Mouse (Mus musculus) limb, embryonic 12.5 days (tissue): ENCODE results near the gene Ugt1a6a. TPM values are rescaled to one million over a fixed set of nuclear protein-coding genes. Genes with fewer than 3 reads are reported as not detected.

Experiments
- ATAC-seq: fragments of 200-750 bp; cut with Nextera tagmentation; 2 replicates; pipeline ENCODE4 v1.8.0; 2017; ENCODE audit warnings: low read depth, moderate TSS enrichment; ENCODE audit not compliant: insufficient number of reproducible peaks, insufficient read depth, low FRiP score, low TSS enrichment
- H3K27ac ChIP-seq: fragments of 300-500 bp; sonication (generic); 2 replicates; pipeline ENCODE4 v1.5.1; 2016; ENCODE audit warnings: mild to moderate bottlenecking, moderate library complexity
- H3K27me3 ChIP-seq: fragments of 300-500 bp; sonication (generic); 2 replicates; pipeline ENCODE4 v1.6.1; 2016; ENCODE audit warnings: mild to moderate bottlenecking, moderate library complexity
- H3K36me3 ChIP-seq: fragments of 300-500 bp; sonication (generic); 2 replicates; pipeline ENCODE4 v1.6.1; 2016; ENCODE audit warnings: mild to moderate bottlenecking, moderate library complexity
- H3K4me1 ChIP-seq: fragments of 300-500 bp; sonication (generic); replicated peaks from 2 replicates; pipeline ENCODE4 v1.6.1; 2016
- H3K4me2 ChIP-seq: fragments of 300-500 bp; sonication (generic); 2 replicates; pipeline ENCODE4 v1.6.1; 2016; ENCODE audit warnings: mild to moderate bottlenecking, moderate library complexity
- H3K4me3 ChIP-seq: fragments of 300-500 bp; sonication (generic); replicated peaks from 2 replicates; pipeline ENCODE4 v1.5.1; 2016; ENCODE audit warnings: mild to moderate bottlenecking
- H3K9ac ChIP-seq: fragments of 300-500 bp; sonication (generic); replicated peaks from 2 replicates; pipeline ENCODE4 v1.6.1; 2016; ENCODE audit warnings: mild to moderate bottlenecking, moderate library complexity
- H3K9me3 ChIP-seq: fragments of 300-500 bp; sonication (generic); 2 replicates; pipeline ENCODE4 v1.6.1; 2016; ENCODE audit warnings: mild to moderate bottlenecking, moderate library complexity
- WGBS: fragments of 180-500 bp; shearing (Covaris S2); methylation state at CpG from one replicate; pipeline ENCODE4 v1.1.7; 2016; 5-methylcytosine and 5-hydroxymethylcytosine counted together
- polyA plus RNA-seq: library from polyadenylated mRNA; unstranded; fragments of >200 nt; fragmentation: Nextera tagmentation; extraction: Ambion mirVana; gene quantifications from 2 replicates; pipeline ENCODE4 v1.2.1, GENCODE M21; 2016

Gene Ugt1a6a
- polyA plus RNA-seq, 1 experiment from 2014 or later = 0.51 TPM

GRCm38 (mm10) chr1:88240579-88240978 lies 106.0 kb downstream of the Ugt1a6a start:
- Histone ChIP-seq H3K36me3 (no peaks in the 10 kb centered on the region), H3K27me3 (no peaks in the 10 kb centered on the region), H3K9ac (no peak overlapping the region), H3K4me3 (no peak overlapping the region), H3K27ac (no peak overlapping the region), H3K4me2 (no peak overlapping the region), H3K9me3 (peaks cover 91% of the 10 kb centered on the region), H3K4me1 (no peaks in the 10 kb centered on the region)
- 72% methylated on average over 4 of the region's 4 CpGs for WGBS
- ATAC-seq = no peak

DNA sequence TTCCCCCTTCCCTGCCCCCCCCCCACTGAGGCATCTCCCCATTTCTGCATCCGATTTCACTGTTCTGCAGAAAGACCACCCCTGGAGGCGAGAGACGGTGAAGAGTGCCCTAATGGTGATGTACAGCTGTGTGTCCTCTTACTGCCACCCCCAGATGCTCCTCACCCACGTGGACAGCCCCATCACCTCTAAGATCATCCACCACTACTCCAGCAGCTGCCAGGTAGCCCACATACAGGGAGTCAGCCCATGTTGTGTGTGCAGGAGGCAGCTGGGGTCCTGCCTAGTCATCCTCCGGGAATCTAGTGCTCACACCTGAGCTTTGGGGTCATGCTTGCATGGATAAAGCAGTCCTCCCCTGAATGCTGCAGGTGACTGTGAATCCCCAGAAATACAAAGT lies 109.3 kb downstream of the Ugt1a6a start:
- Histone ChIP-seq H3K9me3 (peaks cover 94% of the 10 kb centered on the region), H3K36me3 (no peaks in the 10 kb centered on the region), H3K27me3 (no peaks in the 10 kb centered on the region), H3K27ac (no peak overlapping the region), H3K4me2 (no peak overlapping the region), H3K4me1 (no peaks in the 10 kb centered on the region), H3K9ac (no peak overlapping the region), H3K4me3 (no peak overlapping the region)
- 64% methylated on average over 5 of the region's 5 CpGs for WGBS
- no peak for ATAC-seq

DNA sequence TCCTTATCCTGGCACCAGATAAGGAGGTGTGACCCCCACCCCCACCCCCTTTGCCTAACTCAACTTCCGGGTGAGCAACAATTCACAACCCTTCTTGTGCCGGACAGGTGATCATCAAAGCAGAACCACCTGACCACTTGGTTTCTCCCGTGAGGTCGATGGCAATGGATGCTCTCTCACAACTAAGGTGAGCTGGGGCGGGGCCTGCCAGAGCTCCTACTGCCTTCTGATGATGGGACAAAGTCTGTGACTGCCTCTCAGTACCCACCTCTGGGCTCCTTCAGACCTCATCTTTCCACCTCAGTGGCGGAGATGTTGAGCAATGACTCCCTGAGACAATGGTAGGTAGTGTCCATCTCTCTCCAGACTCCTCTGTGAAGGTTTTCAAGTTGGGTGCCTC lies 111.3 kb downstream of the Ugt1a6a start:
- peaks cover 94% of the 10 kb centered on the region for H3K9me3 ChIP-seq
- WGBS = 77% methylated on average over 6 of the region's 6 CpGs
- H3K36me3 ChIP-seq = no peaks in the 10 kb centered on the region
- H3K27ac ChIP-seq = no peak overlapping the region
- H3K4me1 ChIP-seq = no peaks in the 10 kb centered on the region
- H3K27me3 ChIP-seq = no peaks in the 10 kb centered on the region
- no peak overlapping the region for H3K4me3 ChIP-seq
- no peak overlapping the region for H3K4me2 ChIP-seq
- no peak for ATAC-seq
- no peak overlapping the region for H3K9ac ChIP-seq

- Histone ChIP-seq H3K9ac (no peak overlapping the region), H3K4me3 (no peak overlapping the region), H3K27me3 (no peaks in the 10 kb centered on the region), H3K36me3 (no peaks in the 10 kb centered on the region), H3K4me1 (no peaks in the 10 kb centered on the region), H3K4me2 (no peak overlapping the region), H3K9me3 (peaks cover 94% of the 10 kb centered on the region), H3K27ac (no peak overlapping the region)
- ATAC-seq = no peak
- whole genome bisulfite sequencing = 53% methylated on average over 6 of the region's 6 CpGs
Observed at GRCm38 (mm10) chr1:88246386-88246785, 111.8 kb downstream of the Ugt1a6a start.

DNA sequence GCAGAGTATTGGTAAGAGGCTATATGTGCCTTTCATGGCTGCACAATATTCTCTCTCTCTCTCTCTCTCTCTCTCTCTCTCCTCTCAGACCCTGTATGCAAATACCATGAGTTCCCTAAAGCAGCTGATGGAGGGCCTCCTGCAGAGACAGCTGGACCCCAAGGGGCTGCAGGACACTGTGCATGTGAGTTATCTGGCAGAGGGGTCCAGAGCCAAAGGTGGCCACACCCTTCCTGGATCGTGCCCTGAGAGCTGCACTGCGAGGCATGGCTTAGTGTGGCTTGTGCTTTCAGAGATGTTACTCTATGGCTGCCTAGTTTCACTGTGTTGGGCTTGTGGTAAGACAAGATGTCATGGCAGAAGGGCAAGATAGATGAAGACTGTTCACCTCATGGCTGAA lies 113.1 kb downstream of the Ugt1a6a start:
- H3K36me3 ChIP-seq = no peaks in the 10 kb centered on the region
- H3K27me3 ChIP-seq = no peaks in the 10 kb centered on the region
- no peaks in the 10 kb centered on the region for H3K4me1 ChIP-seq
- no peak overlapping the region for H3K9ac ChIP-seq
- no peak for ATAC-seq
- peaks cover 96% of the 10 kb centered on the region for H3K9me3 ChIP-seq
- H3K4me2 ChIP-seq = no peak overlapping the region
- no peak overlapping the region for H3K4me3 ChIP-seq
- no peak overlapping the region for H3K27ac ChIP-seq
- WGBS = 58% methylated on average over 2 of the region's 2 CpGs

DNA sequence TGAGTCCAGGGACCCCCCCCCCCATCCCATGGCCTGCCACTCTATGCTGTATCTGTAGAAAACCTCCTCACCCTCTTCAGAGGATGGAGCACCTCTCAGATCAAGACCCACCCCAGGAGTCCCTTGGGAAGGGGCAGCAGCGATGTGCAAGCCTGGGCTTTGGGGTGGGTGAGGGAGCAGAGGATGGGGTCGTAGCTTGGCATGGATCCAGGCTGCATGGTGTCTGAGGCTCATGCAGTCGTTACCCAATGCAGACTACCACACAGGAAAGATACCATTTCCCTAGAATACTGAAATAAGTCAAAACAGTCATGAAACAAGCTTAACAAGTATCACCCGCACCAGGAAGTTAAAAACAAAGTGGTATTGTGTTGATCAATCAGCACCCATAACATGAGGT lies 114.0 kb downstream of the Ugt1a6a start:
- Histone ChIP-seq H3K9me3 (peaks cover 96% of the 10 kb centered on the region), H3K4me1 (no peaks in the 10 kb centered on the region), H3K4me2 (no peak overlapping the region), H3K36me3 (no peaks in the 10 kb centered on the region), H3K27ac (no peak overlapping the region), H3K4me3 (no peak overlapping the region), H3K9ac (no peak overlapping the region), H3K27me3 (no peaks in the 10 kb centered on the region)
- WGBS = 73% methylated on average over 4 of the region's 4 CpGs
- ATAC-seq = no peak

- no peak overlapping the region for H3K4me2 ChIP-seq
- no peak for ATAC-seq
- H3K36me3 ChIP-seq = no peaks in the 10 kb centered on the region
- peaks cover 96% of the 10 kb centered on the region for H3K9me3 ChIP-seq
- H3K27me3 ChIP-seq = no peaks in the 10 kb centered on the region
- no peak overlapping the region for H3K9ac ChIP-seq
- WGBS = 75% methylated on average over 7 of the region's 7 CpGs
- no peak overlapping the region for H3K4me3 ChIP-seq
- H3K4me1 ChIP-seq = no peaks in the 10 kb centered on the region
- H3K27ac ChIP-seq = no peak overlapping the region
Observed at GRCm38 (mm10) chr1:88249596-88249995, 115.0 kb downstream of the Ugt1a6a start.

- no peak overlapping the region for H3K4me2 ChIP-seq
- no peak overlapping the region for H3K9ac ChIP-seq
- H3K27ac ChIP-seq = no peak overlapping the region
- H3K9me3 ChIP-seq = peaks cover 96% of the 10 kb centered on the region
- WGBS = 81% methylated on average over 5 of the region's 5 CpGs
- no peak for ATAC-seq
- no peaks in the 10 kb centered on the region for H3K4me1 ChIP-seq
- H3K36me3 ChIP-seq = no peaks in the 10 kb centered on the region
- H3K27me3 ChIP-seq = no peaks in the 10 kb centered on the region
- H3K4me3 ChIP-seq = no peak overlapping the region
Observed at GRCm38 (mm10) chr1:88250023-88250422, 115.4 kb downstream of the Ugt1a6a start.

DNA sequence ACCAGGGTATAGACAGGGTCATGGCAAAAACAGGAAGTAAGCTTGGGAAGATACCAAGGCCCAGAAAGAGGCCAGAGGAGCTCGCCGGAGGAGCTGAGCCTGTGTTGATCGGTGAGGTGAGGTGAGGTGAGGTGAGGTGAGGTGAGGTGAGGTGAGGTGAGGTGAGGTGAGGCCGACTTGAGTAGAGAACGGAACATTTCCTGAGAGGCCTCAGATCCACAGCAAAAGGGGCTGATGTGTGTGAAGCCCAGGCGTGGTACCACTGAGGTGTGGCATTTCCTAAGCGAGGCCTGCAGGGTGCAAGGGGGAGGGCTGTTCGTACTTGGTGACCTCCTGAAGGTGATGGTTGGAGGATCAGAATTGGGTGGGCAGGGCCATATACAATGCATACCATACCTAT lies 118.5 kb downstream of the Ugt1a6a start:
- H3K4me3 ChIP-seq = no peak overlapping the region
- H3K9me3 ChIP-seq = peaks cover 96% of the 10 kb centered on the region
- H3K36me3 ChIP-seq = no peaks in the 10 kb centered on the region
- H3K9ac ChIP-seq = no peak overlapping the region
- ATAC-seq = no peak
- 74% methylated on average over 8 of the region's 8 CpGs for WGBS
- no peak overlapping the region for H3K27ac ChIP-seq
- no peaks in the 10 kb centered on the region for H3K4me1 ChIP-seq
- no peaks in the 10 kb centered on the region for H3K27me3 ChIP-seq
- H3K4me2 ChIP-seq = no peak overlapping the region

DNA sequence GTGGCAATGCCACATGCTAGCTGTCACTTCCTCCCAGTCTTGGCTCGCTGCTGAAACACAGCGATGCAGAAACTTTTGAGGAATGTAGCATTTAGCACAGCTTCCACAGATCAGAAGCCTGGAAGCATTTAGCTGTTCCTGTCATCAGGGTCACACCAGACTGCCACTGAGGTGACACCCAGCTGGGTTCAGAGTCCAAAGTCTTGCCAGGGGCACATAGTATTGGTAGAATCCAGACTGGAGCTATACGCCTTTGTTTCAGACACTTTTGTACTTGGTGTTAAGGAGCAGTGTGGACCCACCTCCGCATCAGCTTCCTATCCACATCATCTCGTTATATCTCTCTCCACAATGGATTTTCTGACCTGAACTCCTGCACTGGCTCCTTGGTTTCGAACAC lies 118.9 kb downstream of the Ugt1a6a start:
- H3K9me3 ChIP-seq = peaks cover 94% of the 10 kb centered on the region
- no peak overlapping the region for H3K27ac ChIP-seq
- no peaks in the 10 kb centered on the region for H3K36me3 ChIP-seq
- no peak overlapping the region for H3K4me3 ChIP-seq
- no peak for ATAC-seq
- WGBS = 71% methylated on average over 6 of the region's 6 CpGs
- no peak overlapping the region for H3K4me2 ChIP-seq
- no peak overlapping the region for H3K9ac ChIP-seq
- no peaks in the 10 kb centered on the region for H3K4me1 ChIP-seq
- no peaks in the 10 kb centered on the region for H3K27me3 ChIP-seq

- WGBS = 86% methylated on average over 12 of the region's 12 CpGs
- ATAC-seq = no peak
- Histone ChIP-seq H3K4me3 (no peak overlapping the region), H3K27me3 (no peaks in the 10 kb centered on the region), H3K27ac (no peak overlapping the region), H3K9ac (no peak overlapping the region), H3K9me3 (peaks cover 88% of the 10 kb centered on the region), H3K36me3 (peaks cover 8% of the 10 kb centered on the region), H3K4me2 (no peak overlapping the region), H3K4me1 (no peaks in the 10 kb centered on the region)
Observed at GRCm38 (mm10) chr1:88254793-88255465, 120.3 kb downstream of the Ugt1a6a start.

DNA sequence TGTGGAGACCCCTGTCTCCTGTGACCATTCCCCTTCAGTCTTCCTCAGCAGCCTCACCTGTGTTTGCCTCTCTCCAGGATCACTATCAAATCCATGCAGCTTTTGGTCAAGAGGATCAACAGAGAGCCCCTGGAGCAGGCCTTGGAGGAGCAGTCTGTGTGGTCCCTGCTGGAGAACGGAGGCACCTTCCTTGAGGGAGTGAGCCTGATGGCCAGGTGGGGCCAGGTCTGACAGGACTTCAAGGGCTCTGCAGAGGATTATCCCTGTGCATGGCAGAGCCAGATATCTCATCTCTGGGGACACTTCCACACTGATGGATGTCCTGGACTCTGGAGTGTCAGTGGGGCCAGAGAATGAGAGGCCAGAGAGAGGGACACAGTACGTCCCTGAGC lies 120.9 kb downstream of the Ugt1a6a start:
- ATAC-seq = no peak
- no peak overlapping the region for H3K4me2 ChIP-seq
- peaks cover 86% of the 10 kb centered on the region for H3K9me3 ChIP-seq

More for the DNA sequence above, 120.9 kb downstream of the Ugt1a6a start:
- peaks cover 14% of the 10 kb centered on the region for H3K36me3 ChIP-seq
- no peak overlapping the region for H3K9ac ChIP-seq
- H3K4me1 ChIP-seq = 0 out of 2 replicates have a peak, but pooled peaks cover 2% of the 10 kb centered on the region
- 53% methylated on average over 2 of the region's 2 CpGs for WGBS
- no peak overlapping the region for H3K4me3 ChIP-seq
- no peak overlapping the region for H3K27ac ChIP-seq
- H3K27me3 ChIP-seq = no peaks in the 10 kb centered on the region
